Mouse (Mus musculus) gonadal fat pad, adult 2 months (tissue): ENCODE measurements around the gene Trp53. TPM values are rescaled to one million over a fixed set of nuclear protein-coding genes. Genes with fewer than 3 reads are reported as not detected.
A peak's percentile ranks its signal among the peaks of the same experiment; 100 is the strongest.
"Not testable (repeated sequence)": the region's sequence is repeated elsewhere in the genome, so short reads cannot be mapped to it uniquely, and the experiment has no call there.

Source experiments
- DNase-seq: peaks from one replicate; pipeline ENCODE4 v3.0.0-alpha.2; 2012; ENCODE audit warnings: low read depth
- polyA plus RNA-seq: library from polyadenylated mRNA; depleted of rRNA; stranded (reverse); fragments of >200 nt; gene quantifications from 2 replicates; pipeline ENCODE4 v1.2.3, GENCODE M21; 2012; rRNA removed

The Trp53 gene
- 58.2 and 62.0 TPM in 2 replicates for polyA plus RNA-seq

DNA sequence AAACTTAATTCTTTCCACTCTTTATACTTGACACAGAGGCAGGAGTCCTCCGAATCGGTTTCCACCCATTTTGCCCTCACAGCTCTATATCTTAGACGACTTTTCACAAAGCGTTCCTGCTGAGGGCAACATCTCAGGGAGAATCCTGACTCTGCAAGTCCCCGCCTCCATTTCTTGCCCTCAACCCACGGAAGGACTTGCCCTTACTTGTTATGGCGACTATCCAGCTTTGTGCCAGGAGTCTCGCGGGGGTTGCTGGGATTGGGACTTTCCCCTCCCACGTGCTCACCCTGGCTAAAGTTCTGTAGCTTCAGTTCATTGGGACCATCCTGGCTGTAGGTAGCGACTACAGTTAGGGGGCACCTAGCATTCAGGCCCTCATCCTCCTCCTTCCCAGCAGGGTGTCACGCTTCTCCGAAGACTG lies at the start of gene Trp53, which contains the start of gene Wrap53:
TSS of gene Trp53 (plus strand) at position 269 of the 424 bp plus-strand sequence.
TSS of gene Wrap53 (minus strand) at position 165 of the 424 bp plus-strand sequence.
- DNase-seq, result peak; percentile 82

DNA sequence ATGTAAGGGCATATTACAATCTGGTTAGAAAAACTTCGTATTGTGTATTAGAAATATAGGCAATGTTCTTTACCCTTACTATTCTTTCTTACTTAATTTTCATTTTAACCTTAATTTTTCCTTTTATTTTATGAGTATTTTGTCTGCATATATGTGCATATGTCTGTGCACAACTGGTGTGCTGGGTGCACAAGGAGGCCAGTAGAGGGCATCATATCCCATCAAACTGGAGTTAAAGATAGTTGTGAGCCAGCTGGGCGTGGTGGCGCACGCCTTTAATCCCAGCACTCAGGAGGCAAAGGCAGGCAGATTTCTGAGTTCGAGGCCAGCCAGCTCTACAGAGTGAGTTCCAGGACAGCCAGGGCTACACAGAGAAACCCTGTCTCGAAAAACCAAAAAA lies 49.4 kb upstream of the Trp53 start:
- DNase-seq, result not testable (repeated sequence)

DNA sequence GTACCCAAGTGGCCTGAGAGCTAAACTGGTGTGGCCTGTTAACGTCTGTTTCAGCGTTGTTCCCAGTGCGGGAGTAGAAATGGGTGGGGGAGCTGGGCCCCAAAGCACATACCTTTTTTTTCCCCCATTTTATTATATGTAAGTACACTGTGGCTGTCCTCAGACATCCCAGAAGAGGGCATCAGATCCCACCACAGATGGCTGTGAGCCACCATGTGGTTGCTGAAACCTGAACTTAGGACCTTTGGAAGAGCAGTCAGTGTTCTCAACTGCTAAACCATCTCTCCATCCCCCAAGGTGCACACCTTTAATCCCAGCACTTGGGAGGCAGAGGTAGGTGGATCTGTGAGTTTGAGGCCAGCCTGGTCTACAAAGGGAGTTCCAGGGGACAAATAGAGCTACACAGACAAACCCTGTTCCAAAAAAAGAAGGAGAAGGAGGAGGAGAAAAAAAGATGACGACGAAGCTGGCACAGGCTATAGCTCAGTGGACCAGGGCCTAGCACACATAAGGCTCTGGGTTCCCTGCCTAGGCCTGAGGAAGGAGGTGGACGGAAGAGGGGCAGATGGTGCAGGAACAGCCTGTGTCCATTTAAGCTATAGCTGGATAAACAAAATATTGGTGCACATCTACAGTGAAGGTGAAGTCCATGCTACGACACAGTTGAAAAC lies 47.5 kb upstream of the Trp53 start:
- no peak for DNase-seq

DNA sequence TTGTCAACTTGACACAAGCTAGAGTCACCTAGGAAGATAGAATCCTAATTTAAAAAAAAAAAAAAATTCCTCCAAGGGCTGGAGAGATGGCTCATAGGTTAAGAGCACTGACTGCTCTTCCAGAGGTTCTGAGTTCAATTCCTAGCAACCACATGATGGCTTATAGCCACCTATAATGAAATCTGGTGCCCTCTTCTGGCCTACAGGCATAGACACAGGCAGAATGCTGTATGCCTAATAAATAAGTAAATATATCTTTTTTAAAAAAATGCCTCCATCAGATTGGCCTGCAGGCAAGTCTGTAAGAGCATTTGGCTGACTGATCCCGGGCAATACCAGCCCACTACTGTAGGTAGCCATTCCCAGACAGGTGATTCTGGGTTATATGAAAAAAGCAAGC lies 45.2 kb upstream of the Trp53 start:
- no peak for DNase-seq

DNA sequence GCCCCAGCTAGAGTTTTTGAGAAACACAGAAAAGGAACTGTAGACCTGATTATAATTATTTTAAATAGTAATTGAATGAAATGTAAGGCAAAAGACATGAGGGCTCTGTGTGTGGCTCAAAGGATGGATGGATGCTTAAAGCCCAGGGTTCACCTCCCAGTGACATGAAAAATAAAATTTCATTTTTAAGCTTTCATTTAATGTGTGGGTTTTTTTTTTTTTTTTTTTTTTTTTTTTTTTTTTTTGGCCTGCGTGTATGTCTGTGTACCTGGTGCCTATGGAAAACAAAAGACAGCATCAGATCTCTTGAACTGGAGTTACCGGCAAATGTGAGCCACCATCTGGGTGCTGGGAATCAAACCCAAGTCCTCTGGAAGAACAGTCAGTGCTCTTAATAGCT lies 39.5 kb upstream of the Trp53 start:
- no peak for DNase-seq

DNA sequence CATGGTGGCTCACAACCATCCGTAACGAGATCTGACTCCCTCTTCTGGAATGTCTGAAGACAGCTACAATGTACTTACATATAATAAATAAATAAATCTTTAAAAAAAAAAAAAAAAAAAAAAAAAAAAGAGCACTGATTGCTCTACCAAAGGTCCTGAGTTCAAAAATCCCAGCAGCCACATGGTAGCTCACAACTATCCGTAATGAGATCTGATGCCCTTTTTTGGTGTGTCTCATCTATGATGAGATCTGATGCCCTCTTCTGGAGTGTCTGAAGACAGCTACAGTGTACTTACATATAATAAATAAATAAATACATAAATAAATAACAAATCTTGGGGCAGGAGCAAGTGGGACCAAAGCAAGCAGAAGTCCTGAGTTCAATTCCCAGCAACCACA lies 38.4 kb upstream of the Trp53 start:
- DNase-seq, result not testable (repeated sequence)

DNA sequence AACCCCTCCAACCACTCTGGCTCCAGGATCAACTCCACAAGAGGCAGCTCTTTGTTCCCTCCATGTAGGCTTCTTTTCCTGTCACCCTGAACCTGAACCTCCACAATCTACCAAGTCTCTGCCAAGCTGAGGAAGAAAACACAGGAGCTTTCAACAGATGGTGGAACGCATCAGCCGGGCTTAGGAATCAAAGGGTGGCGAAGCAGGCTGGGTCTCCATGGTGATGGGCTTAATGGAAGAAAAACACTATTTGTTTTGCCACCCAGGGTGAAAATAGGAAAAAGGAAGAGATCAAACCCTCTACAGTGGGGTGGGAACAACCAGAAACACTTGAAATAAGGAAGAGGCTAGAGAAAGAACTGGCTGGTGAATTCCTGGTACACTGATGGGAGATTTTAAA lies 36.6 kb upstream of the Trp53 start:
- no peak for DNase-seq

DNA sequence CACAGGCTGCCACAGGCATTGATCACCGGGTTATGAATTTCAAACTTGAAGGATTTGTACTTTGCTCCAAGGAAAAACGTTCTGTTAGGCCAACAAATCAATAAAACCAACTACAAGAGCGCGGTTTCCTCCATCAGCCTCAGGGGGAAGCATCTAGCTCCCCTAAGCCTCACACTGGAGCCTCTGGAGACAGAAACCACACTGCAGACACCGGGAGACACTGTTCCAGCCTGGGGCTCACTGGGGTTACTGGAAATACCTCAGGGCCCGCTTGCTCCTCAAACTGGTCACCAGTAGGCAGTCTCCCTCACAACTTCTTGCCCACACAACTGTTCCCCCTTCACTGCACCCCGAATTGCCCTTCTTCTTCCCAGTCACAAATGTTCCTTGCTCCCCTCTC lies 34.2 kb upstream of the Trp53 start:
- no peak for DNase-seq

DNA sequence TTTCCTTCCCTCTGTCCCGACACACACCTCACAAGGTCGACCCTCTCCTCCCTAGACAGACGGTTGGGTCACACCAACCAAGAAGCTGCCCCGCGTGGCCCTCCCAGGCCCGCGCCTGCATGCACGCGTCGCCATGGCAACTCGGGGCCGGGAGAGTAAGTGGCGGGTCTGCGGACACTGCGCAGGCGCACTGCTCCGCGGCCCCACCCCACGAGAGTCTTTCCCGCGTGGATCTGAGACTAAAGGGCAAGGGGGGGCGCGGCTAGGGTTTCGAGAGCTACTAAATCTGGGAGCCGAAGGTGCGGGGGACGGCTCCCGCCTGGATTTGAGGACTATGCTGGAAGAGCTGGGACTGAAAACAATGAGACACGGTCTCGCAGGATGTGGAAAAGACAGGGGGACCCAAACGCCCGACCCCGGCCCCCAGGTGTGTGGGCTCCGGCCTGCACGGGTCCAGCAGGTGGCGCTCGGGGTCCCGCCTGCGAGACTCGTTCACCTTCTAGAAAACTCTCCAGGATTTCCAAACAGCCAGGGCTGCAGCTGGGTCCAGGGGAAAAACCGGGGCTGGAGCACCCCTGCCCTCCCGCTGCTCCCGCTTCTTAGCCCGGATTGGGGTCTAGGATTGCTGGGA lies 33.6 kb upstream of the Trp53 start:
- no peak for DNase-seq

DNA sequence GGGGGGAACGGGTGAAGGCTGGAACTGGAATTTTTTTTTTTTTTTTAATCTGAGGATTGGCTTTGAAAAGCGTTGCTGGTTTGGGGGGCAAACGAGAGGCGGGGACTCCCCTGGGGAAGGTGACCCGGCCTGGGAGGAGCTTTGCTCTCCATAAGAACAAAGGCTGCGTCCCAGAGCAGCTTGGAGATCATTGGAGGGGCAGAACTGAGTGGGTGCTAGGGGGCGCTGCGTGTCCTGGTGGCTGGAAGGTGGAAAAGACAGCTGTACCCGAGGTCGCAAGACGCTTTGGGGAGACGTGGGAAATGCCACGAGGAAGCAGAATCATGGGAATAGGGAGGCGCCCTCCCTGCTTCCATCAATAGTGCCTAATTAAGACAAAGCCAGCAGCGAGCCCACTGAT lies 33.1 kb upstream of the Trp53 start:
- DNase-seq, result no peak

DNA sequence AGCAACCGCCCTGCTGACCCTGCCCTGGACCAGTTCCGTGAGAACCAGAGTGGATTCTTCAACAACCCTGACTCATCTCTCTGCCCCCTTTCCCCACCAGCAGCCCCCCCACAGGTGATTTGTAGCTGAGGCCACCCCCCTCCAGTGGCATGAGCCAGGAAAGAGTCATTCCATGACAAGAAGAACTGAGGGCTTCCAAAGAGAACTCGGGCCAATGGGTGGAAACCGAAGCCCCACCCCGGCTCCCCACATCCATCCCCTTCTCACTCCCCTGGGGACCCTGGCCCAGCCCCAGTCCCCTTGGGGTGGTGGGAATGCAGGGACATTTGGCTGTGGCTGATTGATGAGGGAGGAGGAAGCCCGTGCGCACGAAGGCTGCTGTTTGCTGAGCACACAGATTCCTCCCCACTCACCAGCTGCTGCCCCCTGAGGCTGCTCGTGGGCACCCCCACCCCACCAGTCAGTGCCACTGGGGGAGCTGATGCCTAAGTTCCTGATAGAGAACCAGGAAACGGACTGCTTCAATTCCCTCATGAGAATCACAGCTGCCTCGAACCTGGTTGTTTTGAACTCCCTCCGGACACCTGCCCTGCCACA lies 31.0 kb upstream of the Trp53 start, which contains the start of gene Dnah2:
TSS of gene Dnah2 (minus strand) at position 51 of the 597 bp plus-strand sequence.
- no peak for DNase-seq

DNA sequence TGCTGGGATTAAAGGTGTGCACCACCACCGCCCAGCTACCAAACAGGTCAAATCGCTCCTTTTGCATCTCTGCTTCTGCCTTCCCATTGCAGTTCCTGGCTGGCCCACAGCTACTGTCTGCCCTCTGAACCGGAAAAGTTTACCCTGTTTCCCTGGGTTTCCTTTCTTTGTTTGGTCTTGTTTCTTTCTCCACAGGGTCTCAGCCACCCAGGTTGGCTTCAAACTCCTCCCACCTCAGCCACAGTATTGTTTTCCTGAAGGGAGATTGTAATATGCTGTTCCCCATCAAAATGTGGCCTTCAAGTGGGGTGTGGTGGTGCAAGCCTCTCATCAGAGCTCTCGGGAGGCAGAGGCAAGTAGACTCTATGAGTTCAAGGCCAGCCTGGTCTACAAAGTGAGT lies 28.8 kb upstream of the Trp53 start:
- no peak for DNase-seq

DNA sequence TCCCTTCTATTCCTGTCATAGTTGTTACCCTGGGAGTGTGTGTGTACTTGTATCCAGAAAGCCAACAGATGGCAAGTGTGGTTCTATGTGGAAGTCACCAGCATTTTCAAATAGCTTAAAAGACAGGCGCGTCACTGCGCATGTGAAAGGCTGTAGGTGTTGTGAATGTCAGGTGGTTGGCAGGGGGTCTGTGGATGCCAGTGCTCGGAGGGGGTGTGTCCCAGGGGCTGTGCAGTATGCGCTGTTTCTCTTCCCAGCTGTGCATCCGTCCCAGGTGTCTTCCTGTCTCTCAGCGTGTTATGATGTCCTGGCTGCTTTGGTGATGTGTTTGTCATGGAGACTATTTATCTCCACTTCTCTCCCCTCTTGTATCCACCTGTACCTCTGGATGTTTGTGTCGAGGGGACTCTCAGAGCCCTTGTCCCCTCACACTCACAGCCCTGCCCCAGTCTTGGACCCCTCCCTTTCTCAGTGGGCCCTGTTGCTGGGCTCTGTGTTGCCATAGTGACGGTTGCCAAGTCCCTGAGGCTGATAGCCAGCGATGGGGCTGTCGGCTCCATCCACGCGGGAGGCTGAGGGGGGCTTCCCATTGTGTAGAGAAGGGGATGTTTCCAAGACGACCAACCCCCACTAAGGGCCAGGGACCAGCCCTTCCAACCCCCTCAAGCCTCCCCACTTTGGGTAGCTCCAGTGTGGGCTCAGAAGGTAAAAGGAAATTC lies 27.4 kb upstream of the Trp53 start:
- no peak for DNase-seq

DNA sequence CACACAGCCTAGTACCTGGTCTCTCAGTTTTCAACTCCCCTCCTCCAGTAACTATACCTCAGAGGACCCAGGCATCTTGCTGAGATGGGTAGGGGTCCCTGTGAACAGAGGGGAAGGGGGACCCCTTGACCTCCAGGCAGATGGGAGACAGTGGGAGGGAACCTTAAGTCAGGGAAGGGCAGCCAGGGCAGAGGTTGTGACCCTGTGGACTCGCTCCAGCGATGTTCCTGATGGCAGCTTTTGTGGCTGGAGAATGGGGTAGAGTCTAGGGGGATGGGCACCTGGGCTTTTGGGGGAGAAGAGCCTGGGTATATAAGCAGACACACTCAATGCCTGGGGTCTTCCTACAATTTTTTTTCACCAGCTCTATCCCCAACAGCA lies 26.8 kb upstream of the Trp53 start:
- no peak for DNase-seq

DNA sequence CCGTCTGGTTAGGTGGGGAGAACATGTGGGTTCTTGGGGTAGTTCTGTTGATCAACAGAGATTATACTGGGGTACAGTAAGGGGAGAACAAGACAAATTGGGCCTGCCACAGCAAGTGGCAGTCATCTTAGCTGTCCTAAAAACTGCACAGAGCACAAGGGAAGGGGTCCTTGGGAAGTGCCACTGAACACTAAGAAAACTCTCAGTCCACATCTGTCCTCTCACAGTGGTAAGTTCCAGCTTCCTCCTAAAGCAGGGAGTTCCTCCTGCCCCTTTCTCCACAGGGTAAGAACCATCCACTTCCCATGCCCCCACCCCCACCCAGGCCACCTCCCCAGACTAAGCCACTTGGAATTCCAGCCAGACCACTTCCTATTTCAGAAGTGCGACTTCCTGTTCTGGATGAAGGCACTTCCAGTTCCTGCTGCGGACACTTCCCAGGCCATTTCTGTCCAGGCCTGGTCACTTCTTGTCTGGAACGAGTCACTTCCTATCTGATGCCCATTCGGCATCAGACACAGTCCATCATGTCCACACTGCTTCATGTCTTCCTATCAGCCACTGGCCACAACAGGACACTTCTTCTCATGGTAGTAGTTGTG lies 25.5 kb upstream of the Trp53 start:
- DNase-seq, result no peak

DNA sequence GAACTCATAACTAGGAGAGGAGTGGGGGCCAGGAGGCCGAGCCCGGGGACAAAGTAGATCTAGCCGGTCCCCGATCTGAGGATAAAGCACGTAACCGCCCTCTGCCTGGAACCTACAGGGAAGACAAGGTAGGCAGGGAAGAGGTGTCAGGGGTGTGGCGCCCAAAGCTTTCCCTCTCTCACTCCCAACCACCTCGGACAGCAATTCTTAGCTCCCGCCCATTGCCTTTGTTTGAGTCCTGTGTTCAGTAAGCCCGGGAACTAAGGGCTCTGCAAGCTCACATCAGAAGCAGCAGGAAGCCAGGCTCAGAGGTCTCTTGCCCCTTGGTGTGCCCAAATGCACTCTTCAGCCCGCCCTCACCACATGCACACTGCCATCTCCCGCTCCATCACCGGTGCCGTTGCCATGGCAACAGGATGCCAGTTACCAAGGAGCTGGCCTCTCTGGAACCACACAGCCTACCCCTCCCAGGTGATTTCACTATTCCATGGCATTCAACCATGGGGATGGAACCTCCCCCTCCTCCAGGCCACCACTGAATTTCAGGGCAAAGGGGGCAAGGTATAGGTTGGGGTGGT lies 22.7 kb upstream of the Trp53 start:
- no peak for DNase-seq

DNA sequence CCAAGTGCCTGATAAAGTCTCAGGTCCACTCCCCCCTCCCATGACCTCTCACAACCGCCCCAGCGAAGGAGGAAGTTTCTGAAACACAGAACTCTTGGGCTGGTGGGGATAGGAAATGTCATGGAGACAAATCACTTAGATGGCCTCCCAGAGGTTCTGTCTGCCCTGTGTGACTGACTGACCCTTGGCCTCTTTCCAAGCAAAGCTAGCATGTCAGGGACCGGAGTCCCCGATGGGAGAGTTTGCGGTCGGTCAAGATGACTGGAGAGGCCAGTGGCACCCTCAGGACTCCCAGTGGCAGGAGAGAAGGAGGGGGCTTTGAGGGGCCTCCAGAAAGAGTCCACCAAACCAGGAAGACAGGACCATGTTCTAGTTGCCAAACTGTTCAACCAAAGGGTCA lies 21.4 kb upstream of the Trp53 start:
- no peak for DNase-seq

DNA sequence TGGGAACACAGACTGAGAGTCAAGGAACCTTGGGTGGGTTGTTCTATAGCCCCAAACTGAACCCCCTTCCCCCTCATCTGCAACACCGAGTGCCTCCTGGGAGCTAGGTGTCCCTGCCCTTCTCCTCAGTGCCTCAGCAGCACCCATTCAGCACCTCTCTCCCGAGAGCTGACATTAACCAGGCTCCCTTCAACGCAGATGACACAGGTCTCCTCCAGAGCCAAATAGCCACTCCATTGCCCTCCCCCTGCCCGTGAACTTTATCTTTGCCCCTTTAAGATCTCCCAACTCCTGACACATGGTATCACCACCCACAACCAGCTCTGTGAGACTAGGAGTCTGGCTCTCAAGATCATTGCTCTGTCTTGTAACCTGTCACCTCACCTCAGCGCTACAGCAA lies 21.0 kb upstream of the Trp53 start:
- DNase-seq, result no peak

DNA sequence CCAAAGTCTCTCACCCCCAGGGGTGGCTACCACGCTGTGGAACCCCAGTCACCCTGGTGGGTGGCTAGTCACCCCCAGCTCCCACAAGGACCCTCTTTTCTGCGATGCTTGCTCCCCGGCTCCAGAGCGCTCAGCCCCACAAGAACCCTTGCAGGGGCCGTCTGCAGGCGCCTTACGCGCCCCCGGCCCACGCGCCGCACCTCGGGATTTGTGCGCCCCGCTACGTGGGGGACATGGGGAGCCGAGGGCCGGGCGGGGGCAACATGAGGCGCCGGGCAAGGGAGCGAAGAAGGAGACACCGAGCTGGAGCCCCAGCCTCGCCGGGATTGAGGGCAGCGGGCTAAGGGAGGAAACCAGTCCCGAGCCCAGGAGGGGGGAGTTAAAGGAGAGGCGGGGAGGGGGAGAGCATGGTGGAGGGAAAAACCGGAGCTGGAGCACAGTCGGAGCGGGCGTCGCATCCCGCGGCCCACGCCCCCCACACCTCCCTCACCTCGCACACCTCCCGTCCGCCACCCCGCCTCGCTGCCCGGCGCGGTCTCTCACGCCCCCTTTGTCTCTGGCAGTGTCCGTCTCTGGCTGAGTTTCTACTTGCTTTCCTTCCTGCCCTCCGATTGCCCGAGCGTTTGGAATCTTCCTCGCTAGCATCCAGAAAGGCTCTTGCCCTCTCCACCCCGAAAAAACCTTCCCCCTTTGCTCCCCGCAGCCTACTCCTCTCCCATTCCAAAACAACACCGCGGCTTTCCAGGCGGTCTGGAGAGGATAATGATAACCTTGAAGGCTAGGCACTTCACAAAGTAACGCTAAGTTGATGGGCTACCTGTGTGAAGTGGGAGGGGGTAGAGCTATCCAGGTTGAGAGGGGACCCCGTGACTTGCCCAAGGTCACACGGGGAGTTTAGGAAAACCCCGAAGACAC lies 20.1 kb upstream of the Trp53 start, which contains the start of gene Efnb3:
TSS of gene Efnb3 (minus strand) at position 355 of the 915 bp plus-strand sequence.
- no peak for DNase-seq
